Comparison of ENCODE assay signal across 23 mouse cellular contexts in the genomic region with DNA sequence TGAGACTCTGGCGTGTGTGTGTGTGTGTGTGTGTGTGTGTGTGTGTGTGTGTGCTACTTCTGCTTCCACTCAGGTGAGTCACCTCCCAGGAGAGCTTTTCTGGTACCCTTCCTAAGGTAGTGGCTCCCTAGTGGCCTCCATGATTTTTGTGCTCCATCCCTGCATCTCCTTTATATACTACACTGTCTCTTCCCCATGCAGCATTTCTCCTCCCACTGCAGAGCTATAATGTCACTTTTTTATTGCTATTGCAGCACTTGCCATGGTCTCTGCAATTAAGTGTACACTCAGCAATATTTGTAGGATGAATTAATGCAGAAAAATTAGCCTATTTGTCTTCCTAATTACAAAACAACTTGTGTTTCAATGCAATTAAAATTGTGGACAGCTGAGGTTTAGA.
DNase-seq lines count a peak whose midpoint lies in the region; ATAC-seq and TF ChIP-seq lines count a peak whose summit lies in the region.
"Had no signal": no experiment of that assay in that cellular context is flagged by ENCODE, and none has a peak within 500 bp of the region (broad histone marks: within the 10 kb centered on the region; RNA-seq: fewer than 3 reads in every experiment).

No protein-coding gene starts in this region.

- peak overlapping the region; percentile 44; the same call in 1 of the 2 replicates for H3K27ac ChIP-seq in hindbrain, embryonic 12.5 days
- H3K27ac ChIP-seq in hindbrain, postnatal 0 days = no peak overlapping the region
- no peak overlapping the region; the same call in 1 of the 2 replicates for H3K27ac ChIP-seq in neural tube, embryonic 12.5 days
- peak overlapping the region; percentile 65; the same call in 1 of the 2 replicates for H3K27ac ChIP-seq in neural tube, embryonic 15.5 days (replicated peaks)
- H3K27ac ChIP-seq: forebrain, embryonic 10.5 days; forebrain, embryonic 13.5 days; intestine, embryonic 15.5 days had no signal

- WGBS in hindbrain, embryonic 12.5 days = 40% methylated on average over 1 of the region's 1 CpGs
- WGBS in hindbrain, postnatal 0 days = 33% methylated on average over 1 of the region's 1 CpGs
- WGBS in neural tube, embryonic 12.5 days = no CpG with 5 or more reads among the region's 1 CpGs
- 29% methylated on average over 1 of the region's 1 CpGs for WGBS in neural tube, embryonic 15.5 days
- WGBS in lung, adult 2 months = no CpG with 5 or more reads among the region's 1 CpGs

- TF ChIP-seq POLR2A in lung, adult 2 months (IDR thresholded peaks at IDR 0.05; ENCODE audit: borderline replicate concordance, extremely low read depth, low read depth, low read length) = no peak

- 0 out of 2 replicates have a peak, but pooled peaks cover 3% of the 10 kb centered on the region for H3K4me1 ChIP-seq in hindbrain, embryonic 12.5 days
- H3K4me1 ChIP-seq in hindbrain, postnatal 0 days (ENCODE audit: insufficient read depth, low read length) = no peaks in the 10 kb centered on the region
- no peaks in the 10 kb centered on the region for H3K4me1 ChIP-seq in neural tube, embryonic 12.5 days
- H3K4me1 ChIP-seq in neural tube, embryonic 15.5 days = peaks cover 7% of the 10 kb centered on the region
- no peaks in the 10 kb centered on the region for H3K4me1 ChIP-seq in lung, adult 2 months (ENCODE audit: control insufficient read depth, insufficient read depth, low read length)
- H3K4me1 ChIP-seq: forebrain, embryonic 10.5 days; forebrain, embryonic 13.5 days; intestine, embryonic 15.5 days had no signal

- no peak for DNase-seq in hindbrain, postnatal 0 days (ENCODE audit: low spot score)
- no peak for DNase-seq in neural tube, embryonic 10.5 days (ENCODE audit: extremely low spot score, low spot score)
- DNase-seq in lung, adult 2 months = no peak
- DNase-seq: adrenal gland, postnatal 10 days; adrenal gland, postnatal 36 days; B cell, adult 2 months; cerebellum, adult 18-20 months; cerebellum, adult 9-10 months; cerebellum, postnatal 14 days; gastrocnemius, postnatal 10 days; gastrocnemius, postnatal 36 days; heart, adult 11 months had no signal

- H3K27me3 ChIP-seq in hindbrain, embryonic 12.5 days = no peaks in the 10 kb centered on the region
- H3K27me3 ChIP-seq in hindbrain, postnatal 0 days (ENCODE audit: insufficient read depth, low read length) = no peaks in the 10 kb centered on the region
- H3K27me3 ChIP-seq in neural tube, embryonic 12.5 days (replicated peaks) = no peaks in the 10 kb centered on the region
- no peaks in the 10 kb centered on the region for H3K27me3 ChIP-seq in neural tube, embryonic 15.5 days (replicated peaks)
- H3K27me3 ChIP-seq: CH12.LX; forebrain, embryonic 13.5 days; intestine, embryonic 15.5 days; Patski had no signal

- no peak overlapping the region for H3K4me2 ChIP-seq in hindbrain, embryonic 12.5 days (replicated peaks)
- no peak overlapping the region for H3K4me2 ChIP-seq in hindbrain, postnatal 0 days (ENCODE audit: low read depth, low read length)
- H3K4me2 ChIP-seq in neural tube, embryonic 12.5 days (replicated peaks) = no peak overlapping the region
- no peak overlapping the region for H3K4me2 ChIP-seq in neural tube, embryonic 15.5 days
- H3K4me2 ChIP-seq: forebrain, embryonic 13.5 days; heart, embryonic 11.5 days; intestine, embryonic 15.5 days had no signal

- H3K4me3 ChIP-seq in hindbrain, embryonic 12.5 days = no peak overlapping the region
- no peak overlapping the region for H3K4me3 ChIP-seq in hindbrain, postnatal 0 days (ENCODE audit: low read length)
- no peak overlapping the region for H3K4me3 ChIP-seq in neural tube, embryonic 12.5 days
- no peak overlapping the region for H3K4me3 ChIP-seq in neural tube, embryonic 15.5 days (replicated peaks)
- no peak overlapping the region for H3K4me3 ChIP-seq in lung, adult 2 months (replicated peaks; ENCODE audit: extremely low read depth, low read depth, low read length)
- H3K4me3 ChIP-seq: forebrain, embryonic 10.5 days; forebrain, embryonic 13.5 days; intestine, embryonic 15.5 days had no signal

- no peak for ATAC-seq in hindbrain, embryonic 12.5 days (ENCODE audit: low FRiP score)
- ATAC-seq in hindbrain, postnatal 0 days = no peak
- ATAC-seq in neural tube, embryonic 12.5 days (ENCODE audit: low FRiP score, low read depth) = 0 out of 2 replicates have a peak, but pooled peaks have one; percentile 7
- ATAC-seq in neural tube, embryonic 15.5 days (ENCODE audit: low FRiP score) = peak; percentile 53; the same call in 1 of the 2 replicates
- ATAC-seq: forebrain, embryonic 13.5 days; forebrain, embryonic 16.5 days; intestine, embryonic 15.5 days; Patski had no signal

- no peaks in the 10 kb centered on the region for H3K9me3 ChIP-seq in hindbrain, embryonic 12.5 days (replicated peaks)
- no peaks in the 10 kb centered on the region for H3K9me3 ChIP-seq in hindbrain, postnatal 0 days (ENCODE audit: low read length)
- H3K9me3 ChIP-seq in neural tube, embryonic 12.5 days = no peaks in the 10 kb centered on the region
- no peaks in the 10 kb centered on the region for H3K9me3 ChIP-seq in neural tube, embryonic 15.5 days (replicated peaks)
- H3K9me3 ChIP-seq: forebrain, embryonic 10.5 days; forebrain, embryonic 13.5 days; intestine, embryonic 15.5 days had no signal

- no peak overlapping the region for H3K9ac ChIP-seq in hindbrain, embryonic 12.5 days
- no peak overlapping the region for H3K9ac ChIP-seq in hindbrain, postnatal 0 days (replicated peaks; ENCODE audit: low read length)
- H3K9ac ChIP-seq in neural tube, embryonic 12.5 days = no peak overlapping the region
- H3K9ac ChIP-seq in neural tube, embryonic 15.5 days (replicated peaks) = no peak overlapping the region
- H3K9ac ChIP-seq: forebrain, embryonic 13.5 days; intestine, embryonic 15.5 days had no signal

- no peak for TF ChIP-seq CTCF in hindbrain, postnatal 0 days (IDR thresholded peaks at IDR 0.05; ENCODE audit: low read depth)
- no peak for TF ChIP-seq CTCF in lung, adult 2 months (IDR thresholded peaks at IDR 0.05; ENCODE audit: insufficient read depth, low read length)

- no peaks in the 10 kb centered on the region for H3K36me3 ChIP-seq in hindbrain, embryonic 12.5 days
- H3K36me3 ChIP-seq in hindbrain, postnatal 0 days (ENCODE audit: insufficient read depth, low read length) = no peaks in the 10 kb centered on the region
- H3K36me3 ChIP-seq in neural tube, embryonic 12.5 days = no peaks in the 10 kb centered on the region
- H3K36me3 ChIP-seq in neural tube, embryonic 15.5 days = no peaks in the 10 kb centered on the region
- H3K36me3 ChIP-seq: forebrain, embryonic 10.5 days; G1E; intestine, embryonic 15.5 days had no signal

Comparison
In these comparisons a context has a peak if more than half of its experiments do, and no peak if none do; other contexts are left out.
1. H3K27ac ChIP-seq: peak in hindbrain, embryonic 12.5 days (single experiment) and neural tube, embryonic 15.5 days (single experiment); none in hindbrain, postnatal 0 days (single experiment) and neural tube, embryonic 12.5 days (single experiment).
2. ATAC-seq: peak in neural tube, embryonic 12.5 days (single experiment) and neural tube, embryonic 15.5 days (single experiment); none in hindbrain, embryonic 12.5 days (single experiment) and hindbrain, postnatal 0 days (single experiment).